Mouse (Mus musculus): ENCODE data around the gene Trmt44. TPM values are rescaled to one million over a fixed set of nuclear protein-coding genes. Genes with fewer than 3 reads are reported as not detected.
"Not testable (repeated sequence)": the region's sequence is repeated elsewhere in the genome, so short reads cannot be mapped to it uniquely, and the experiment has no call there.

Trmt44 gene
- total RNA-seq, 2 experiments from 2014 or later, result 11.2 to 12.1 TPM

GRCm38 (mm10) chr5:35592081-35592736 lies 17.3 kb upstream of the Trmt44 start:
- no peak for DNase-seq (ENCODE audit: low spot score in 2 of 2)

GRCm38 (mm10) chr5:35591497-35591896 lies 16.6 kb upstream of the Trmt44 start:
- no peak for DNase-seq (ENCODE audit: low spot score in 2 of 2)

GRCm38 (mm10) chr5:35584259-35584658 lies 9.4 kb upstream of the Trmt44 start:
- not testable (repeated sequence) for DNase-seq (ENCODE audit: low spot score in 2 of 2)

GRCm38 (mm10) chr5:35583221-35583783 lies 8.4 kb upstream of the Trmt44 start:
- no peak for DNase-seq (ENCODE audit: low spot score in 2 of 2)

GRCm38 (mm10) chr5:35582445-35583220 lies 7.8 kb upstream of the Trmt44 start, which contains the start of gene Acox3:
Gene Acox3, plus strand, starts transcription at chr5:35583040.
- DNase-seq (ENCODE audit: low spot score in 2 of 2), result peak; percentile 85 to 91

- DNase-seq (ENCODE audit: low spot score in 2 of 2), result no peak
These were observed 5.5 kb upstream of the Trmt44 start for GRCm38 (mm10) chr5:35580156-35580922.

GRCm38 (mm10) chr5:35579247-35579893 lies 4.5 kb upstream of the Trmt44 start:
- DNase-seq (ENCODE audit: low spot score in 2 of 2), result no peak

GRCm38 (mm10) chr5:35578411-35578810 lies 3.5 kb upstream of the Trmt44 start:
- DNase-seq (ENCODE audit: low spot score in 2 of 2), result no peak

- no peak for DNase-seq (ENCODE audit: low spot score in 2 of 2)
These were observed 1.6 kb upstream of the Trmt44 start for GRCm38 (mm10) chr5:35576409-35577020.

GRCm38 (mm10) chr5:35571546-35571945 lies 3.3 kb downstream of the Trmt44 start:
- DNase-seq (ENCODE audit: low spot score in 2 of 2), result no peak

GRCm38 (mm10) chr5:35566632-35567031 lies 8.2 kb downstream of the Trmt44 start:
- DNase-seq (ENCODE audit: low spot score in 2 of 2), result no peak

- no peak for DNase-seq (ENCODE audit: low spot score in 2 of 2)
These were observed 9.7 kb downstream of the Trmt44 start for GRCm38 (mm10) chr5:35565217-35565616.

GRCm38 (mm10) chr5:35563449-35563848 lies 11.4 kb downstream of the Trmt44 start:
- peak; percentile 62 to 69 for DNase-seq (ENCODE audit: low spot score in 2 of 2)

- no peak for DNase-seq (ENCODE audit: low spot score in 2 of 2)
These were observed 12.3 kb downstream of the Trmt44 start for GRCm38 (mm10) chr5:35562616-35563015.

- no peak for DNase-seq (ENCODE audit: low spot score in 2 of 2)
These were observed 15.4 kb downstream of the Trmt44 start for GRCm38 (mm10) chr5:35559447-35559846.

- DNase-seq (ENCODE audit: low spot score in 2 of 2), result no peak
These were observed 16.8 kb downstream of the Trmt44 start for GRCm38 (mm10) chr5:35557946-35558621.

GRCm38 (mm10) chr5:35556393-35556792 lies 18.5 kb downstream of the Trmt44 start:
- DNase-seq (ENCODE audit: low spot score in 2 of 2), result no peak

GRCm38 (mm10) chr5:35552838-35553539 lies 21.9 kb downstream of the Trmt44 start:
- DNase-seq (ENCODE audit: low spot score in 2 of 2), result no peak

All from adrenal gland, postnatal 4 days (tissue).